Comparison of ENCODE assay signal across 8 mouse cellular contexts in the genomic region with DNA sequence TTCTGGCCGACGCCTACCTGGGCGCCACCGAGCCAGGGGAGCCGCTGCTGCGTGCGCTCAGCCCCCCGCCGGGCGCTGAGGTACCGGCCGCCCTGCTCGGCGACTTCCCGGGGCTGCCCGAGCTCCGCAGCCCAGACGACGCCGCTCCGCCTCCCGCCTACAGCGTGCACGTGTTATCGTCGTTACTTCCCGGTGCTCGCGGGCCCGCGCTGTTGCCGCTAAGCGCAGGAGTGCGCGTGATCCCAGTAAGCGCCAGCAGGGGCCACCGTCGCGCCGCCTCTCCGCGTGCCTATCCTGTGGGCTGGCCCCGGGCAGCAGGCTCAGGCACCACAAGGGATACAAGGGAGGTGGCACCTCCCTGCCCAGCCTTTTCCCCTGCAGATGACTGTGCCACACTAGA. TPM values are rescaled to one million over a fixed set of nuclear protein-coding genes. Genes with fewer than 3 reads are reported as not detected.
A peak's percentile ranks its signal among the peaks of the same experiment; 100 is the strongest.
DNase-seq lines count a peak whose midpoint lies in the region; ATAC-seq and TF ChIP-seq lines count a peak whose summit lies in the region.

No protein-coding gene starts in this region.

- H3K4me1 ChIP-seq in forebrain, embryonic 16.5 days (replicated peaks; ENCODE audit: control insufficient read depth, insufficient read depth, low read length), result peaks cover 8% of the 10 kb centered on the region; the same call in 1 of the 2 replicates
- H3K4me1 ChIP-seq in lung, embryonic 14.5 days (ENCODE audit: insufficient read depth), result no peaks in the 10 kb centered on the region
- peaks cover 6% of the 10 kb centered on the region; the same call in 1 of the 2 replicates for H3K4me1 ChIP-seq in thymus, adult 2 months (replicated peaks; ENCODE audit: control insufficient read depth, insufficient read depth, low read length)

- H3K4me2 ChIP-seq in forebrain, embryonic 16.5 days (ENCODE audit: low read length), result peak overlapping the region; percentile 68
- peak overlapping the region; percentile 84 for H3K4me2 ChIP-seq in lung, embryonic 14.5 days

- TF ChIP-seq CTCF in lung, embryonic 14.5 days (IDR thresholded peaks at IDR 0.05; ENCODE audit: low read depth), result peak; percentile 84
- peak; percentile 91 for TF ChIP-seq CTCF in thymus, adult 2 months (IDR thresholded peaks at IDR 0.05; ENCODE audit: borderline replicate concordance, control insufficient read depth, extremely low read depth, insufficient read depth, low read length, poor library complexity)

- no peaks in the 10 kb centered on the region for H3K36me3 ChIP-seq in forebrain, embryonic 16.5 days (ENCODE audit: control insufficient read depth, insufficient read depth)
- H3K36me3 ChIP-seq in lung, embryonic 14.5 days (ENCODE audit: insufficient read depth), result peaks cover 5% of the 10 kb centered on the region
- peaks cover 5% of the 10 kb centered on the region for H3K36me3 ChIP-seq in thymus, adult 2 months (ENCODE audit: control insufficient read depth, insufficient read depth, low read length)

- H3K27ac ChIP-seq in forebrain, embryonic 16.5 days (ENCODE audit: low read length), result no peak overlapping the region; the same call in 1 of the 2 replicates
- H3K27ac ChIP-seq in lung, embryonic 14.5 days (ENCODE audit: low read depth), result peak overlapping the region; percentile 42; the same call in 1 of the 2 replicates
- H3K27ac ChIP-seq in thymus, adult 2 months (ENCODE audit: control insufficient read depth, insufficient read depth, low read length), result no peak overlapping the region

- no peaks in the 10 kb centered on the region for H3K9me3 ChIP-seq in forebrain, embryonic 16.5 days (ENCODE audit: control insufficient read depth, low read length)
- H3K9me3 ChIP-seq in lung, embryonic 14.5 days (ENCODE audit: low read depth, low read length), result peaks cover 7% of the 10 kb centered on the region; the same call in 1 of the 2 replicates

- ATAC-seq in forebrain, embryonic 16.5 days, result peak; percentile 96
- ATAC-seq in lung, embryonic 14.5 days (ENCODE audit: insufficient read depth), result peak; percentile 96

- under 1% methylated on average over 41 of the region's 43 CpGs for WGBS in forebrain, embryonic 16.5 days
- WGBS in lung, embryonic 14.5 days, result under 1% methylated on average over 43 of the region's 43 CpGs
- under 1% methylated on average over 43 of the region's 43 CpGs for WGBS in thymus, adult 2 months

- peak overlapping the region; percentile 48 for H3K4me3 ChIP-seq in forebrain, embryonic 16.5 days (replicated peaks; ENCODE audit: low read length)
- H3K4me3 ChIP-seq in lung, embryonic 14.5 days (ENCODE audit: low read depth, low read length), result peak overlapping the region; percentile 43
- peak overlapping the region; percentile 53 for H3K4me3 ChIP-seq in thymus, adult 2 months (ENCODE audit: control insufficient read depth, insufficient read depth, low read length)

- no peak; the same call in 1 of the 2 replicates for TF ChIP-seq POLR2A in thymus, adult 2 months (IDR thresholded peaks at IDR 0.05; ENCODE audit: control insufficient read depth, extremely low read depth, insufficient read depth, low read length, poor library complexity)

- peak overlapping the region; percentile 60 for H3K9ac ChIP-seq in forebrain, embryonic 16.5 days (replicated peaks; ENCODE audit: low read depth, low read length)
- peak overlapping the region; percentile 56 for H3K9ac ChIP-seq in lung, embryonic 14.5 days

- DNase-seq in ES-CJ7 (ENCODE audit: low read depth, low spot score), result peak; percentile 81
- peak; percentile 46 to 60 for DNase-seq in cerebellum, adult 18-20 months
- DNase-seq in heart, postnatal 36 days, result peak; percentile 88 to 89
- peak; percentile 65 to 83 for DNase-seq in layer of hippocampus, adult 8-10 months (ENCODE audit: low spot score in 2 of 2)
- peak; percentile 91 for DNase-seq in lung, embryonic 14.5 days
- DNase-seq in ovary, adult 18-20 months (ENCODE audit: low spot score), result peak; percentile 82
- DNase-seq in thymus, adult 2 months, result peak; percentile 94

- no peaks in the 10 kb centered on the region for H3K27me3 ChIP-seq in forebrain, embryonic 16.5 days (replicated peaks; ENCODE audit: control insufficient read depth, insufficient read depth, low read length)
- no peaks in the 10 kb centered on the region for H3K27me3 ChIP-seq in lung, embryonic 14.5 days (ENCODE audit: insufficient read depth, low read length)
- no peaks in the 10 kb centered on the region for H3K27me3 ChIP-seq in thymus, adult 2 months (ENCODE audit: control insufficient read depth, insufficient read depth, low read length)

- intact Hi-C loops in heart, postnatal 36 days (cut with DNase I), result loop anchor here (1.0 to 5.0 kb wide), 2 partner anchors 62 to 183 kb away; no protein-coding TSS in a partner anchor

RNA-seq across cellular contexts. Expression of a gene that starts 0.4 kb away (rescaled TPM):
- polyA plus RNA-seq in forebrain, embryonic 16.5 days (2015; fragmentation: Nextera tagmentation; extraction: Ambion mirVana), result 0.24 and 0.32 TPM in 2 replicates
- total RNA-seq in heart, postnatal 36 days (2021), result 1 to 10 TPM; 3.5 to 4.1 TPM
- under 1 TPM in 3 of 4 experiments, not detected in 1; 0.38 to 0.83 (median 0.43) TPM for total RNA-seq in layer of hippocampus, adult 8-10 months (2022)
- 0.22 and 0.39 TPM in 2 replicates for polyA plus RNA-seq in lung, embryonic 14.5 days (2014; fragmentation: Nextera tagmentation; extraction: Ambion mirVana)
- polyA plus RNA-seq in thymus, adult 2 months (2012; rRNA removed), result 0.62 and 0.85 TPM in 2 replicates

RNA-seq across cellular contexts. Expression of a gene that starts 25.3 kb away (rescaled TPM):
- polyA plus RNA-seq in forebrain, embryonic 16.5 days (2015; fragmentation: Nextera tagmentation; extraction: Ambion mirVana), result 2.2 and 9.8 TPM in 2 replicates
- total RNA-seq in heart, postnatal 36 days (2021), result not detected
- 1 to 10 TPM in 1 of 4 experiments, under 1 TPM in 2, not detected in 1; 0.52 to 1.0 (median 0.63) TPM for total RNA-seq in layer of hippocampus, adult 8-10 months (2022)
- polyA plus RNA-seq in lung, embryonic 14.5 days (2014; fragmentation: Nextera tagmentation; extraction: Ambion mirVana), result 1.7 and 2.3 TPM in 2 replicates
- polyA plus RNA-seq in thymus, adult 2 months (2012; rRNA removed), result 3.4 and 3.5 TPM in 2 replicates
